Mouse (Mus musculus): ENCODE measurements around the gene Igdcc3. TPM values are rescaled to one million over a fixed set of nuclear protein-coding genes. Genes with fewer than 3 reads are reported as not detected.

The Igdcc3 gene
- 4.5 and 5.3 TPM in 2 replicates for polyA plus RNA-seq (2012; rRNA removed)

GRCm38 (mm10) chr9:65140936-65141305 is at the start of gene Igdcc3:
Gene Igdcc3, plus strand, starts transcription at chr9:65141189.

GRCm38 (mm10) chr9:65100991-65101685 is 39.9 kb upstream of the Igdcc3 start, which contains the start of gene Igdcc4:
Gene Igdcc4, plus strand, starts transcription at chr9:65101486.

GRCm38 (mm10) chr9:65195053-65195452 is 54.1 kb downstream of the Igdcc3 start, which contains the start of gene Parp16:
Gene Parp16, plus strand, starts transcription at chr9:65195353.

Other genes with a start within 250 kb of the Igdcc3 start
- gene Slc24a1, start 189.6 kb upstream of the Igdcc3 start, polyA plus RNA-seq (2012; rRNA removed), result 0.03 TPM in 1 of 2 replicates, not detected in the other
- gene Ints14, start 180.3 kb upstream of the Igdcc3 start, polyA plus RNA-seq (2012; rRNA removed), result 14.2 and 15.7 TPM in 2 replicates
- 104 and 125 TPM in 2 replicates for gene Hacd3, start 119.5 kb upstream of the Igdcc3 start, polyA plus RNA-seq (2012; rRNA removed)
- gene Dpp8, start 108.8 kb upstream of the Igdcc3 start, polyA plus RNA-seq (2012; rRNA removed), result 34.8 and 53.4 TPM in 2 replicates
- 42.9 and 44.7 TPM in 2 replicates for gene Igdcc4, start 39.7 kb upstream of the Igdcc3 start, polyA plus RNA-seq (2012; rRNA removed)
- 15.5 and 23.2 TPM in 2 replicates for gene Parp16, start 54.2 kb downstream of the Igdcc3 start, polyA plus RNA-seq (2012; rRNA removed)
- 5.6 TPM in 2 replicates for gene Cilp, start 124.0 kb downstream of the Igdcc3 start, polyA plus RNA-seq (2012; rRNA removed)
- gene Clpx, start 153.1 kb downstream of the Igdcc3 start, polyA plus RNA-seq (2012; rRNA removed), result 10.1 and 13.0 TPM in 2 replicates
- 23.7 and 33.8 TPM in 2 replicates for gene Pdcd7, start 204.9 kb downstream of the Igdcc3 start, polyA plus RNA-seq (2012; rRNA removed)
- gene Ubap1l, start 219.9 kb downstream of the Igdcc3 start, polyA plus RNA-seq (2012; rRNA removed), result 0.47 and 0.72 TPM in 2 replicates

All from ovary, adult 2 months (tissue).